Mouse (Mus musculus) Patski (cell line): Measurements from ENCODE around the gene Lsg1. TPM values are rescaled to one million over a fixed set of nuclear protein-coding genes. Genes with fewer than 3 reads are reported as not detected.

Source experiments
- ATAC-seq: fragments of 100-300 bp; one replicate; pipeline ENCODE4 v1.8.0; 2021
- CTCF ChIA-PET: fragments of 350-600 bp; sonication (Branson Sonifier 250); formaldehyde crosslinking; loops from one replicate; lab custom pipeline; 2022; ENCODE audit warnings: inconsistent platforms; lab: Charles Lee
- POLR2A ChIA-PET: fragments of 350-600 bp; sonication (Branson Sonifier 250); formaldehyde crosslinking; loops from one replicate; lab custom pipeline; 2022; ENCODE audit warnings: antibody characterized with exemption, inconsistent platforms; lab: Charles Lee
- DNase-seq: peaks from one replicate; pipeline ENCODE4 v3.0.0-alpha.2; 2011; ENCODE audit warnings: low read depth, low spot score
- H3K27me3 ChIP-seq: fragments of 371-371 bp; one replicate; pipeline ENCODE4 v1.5.1; 2021
- CTCF ChIP-seq: fragments of 100-300 bp; IDR thresholded peaks from one replicate; pipeline ENCODE4 v1.5.1; 2021
- in situ Hi-C: fragments of 300-500 bp; cut with MboI; formaldehyde crosslinking; loops from 3 replicates; pipeline ENCODE4 v1.11.1; 2018; ENCODE audit warnings: low pct_unique_long_range_greater_than_20kb, mixed read lengths
- polyA plus RNA-seq: library from polyadenylated mRNA; unstranded; gene quantifications from one replicate; pipeline ENCODE4 v1.2.3, GENCODE M21; 2021

The Lsg1 gene
- polyA plus RNA-seq, 1 experiment from 2014 or later = 47.8 TPM

- ChIA-PET CTCF (interaction anchor here (1.2 to 2.0 kb wide), 5 partner anchors 45 to 269 kb away, joined by 3 to 7 read pairs (median 5); no protein-coding TSS in a partner anchor), POLR2A (interaction anchor here (0.6 to 5.4 kb wide), 22 partner anchors 45 to 470 kb away, joined by 3 to 31 read pairs (median 4); no protein-coding TSS in a partner anchor)
- no peak for TF ChIP-seq CTCF
- DNase-seq (no peak), ATAC-seq (no peak)
- in situ Hi-C loops = no loop called here
- no peaks in the 10 kb centered on the region for H3K27me3 ChIP-seq
These were observed 13.8 kb upstream of the Lsg1 start for GRCm38 (mm10) chr16:30601046-30601832.

GRCm38 (mm10) chr16:30600431-30601045, 13.1 kb upstream of the Lsg1 start:
- ATAC-seq (no peak), DNase-seq (no peak)
- ChIA-PET POLR2A (interaction anchor here (0.5 to 5.4 kb wide), 26 partner anchors 42 to 499 kb away, joined by 3 to 31 read pairs (median 5); no protein-coding TSS in a partner anchor), CTCF (interaction anchor here (1.5 to 2.0 kb wide), 5 partner anchors 34 to 267 kb away, joined by 3 to 7 read pairs (median 5); no protein-coding TSS in a partner anchor)
- H3K27me3 ChIP-seq = no peaks in the 10 kb centered on the region
- in situ Hi-C loops = no loop called here
- TF ChIP-seq CTCF = no peak

- TF ChIP-seq CTCF = no peak
- H3K27me3 ChIP-seq = no peaks in the 10 kb centered on the region
- CTCF ChIA-PET = interaction anchor here (1.2 to 2.9 kb wide), 6 partner anchors 35 to 471 kb away, joined by 3 to 11 read pairs (median 6); no protein-coding TSS in a partner anchor
- DNase-seq (peak; percentile 86), ATAC-seq (peak; percentile 85)
- POLR2A ChIA-PET = interaction anchor here (0.5 to 5.4 kb wide), 25 partner anchors 47 to 470 kb away, joined by 3 to 31 read pairs (median 5); no protein-coding TSS in a partner anchor
- in situ Hi-C loops = loop anchor here (5.0 to 10.0 kb wide), 3 partner anchors 283 to 755 kb away; no protein-coding TSS in a partner anchor
These were observed 12.3 kb upstream of the Lsg1 start, which contains the start of gene Fam43a for GRCm38 (mm10) chr16:30599491-30600268. Gene Fam43a (plus strand): TSS chr16:30599723.

GRCm38 (mm10) chr16:30596959-30597681, 9.7 kb upstream of the Lsg1 start:
- TF ChIP-seq CTCF = no peak
- ATAC-seq (no peak), DNase-seq (peak; percentile 71)
- ChIA-PET CTCF (interaction anchor here (0.7 to 2.9 kb wide), 7 partner anchors 14 to 474 kb away, joined by 3 to 11 read pairs (median 4); no protein-coding TSS in a partner anchor), POLR2A (interaction anchor here (0.6 kb wide), 1 partner anchor 354 kb away, joined by 3 read pairs; no protein-coding TSS in a partner anchor)
- in situ Hi-C loops = loop anchor here (5.0 to 10.0 kb wide), 3 partner anchors 285 to 758 kb away; no protein-coding TSS in a partner anchor
- no peaks in the 10 kb centered on the region for H3K27me3 ChIP-seq

GRCm38 (mm10) chr16:30595835-30596557, 8.6 kb upstream of the Lsg1 start:
- in situ Hi-C loops = loop anchor here (5.0 to 10.0 kb wide), 3 partner anchors 286 to 759 kb away; no protein-coding TSS in a partner anchor
- no peaks in the 10 kb centered on the region for H3K27me3 ChIP-seq
- POLR2A ChIA-PET = interaction anchor here (0.6 kb wide), 1 partner anchor 226 kb away, joined by 6 read pairs; no protein-coding TSS in a partner anchor
- CTCF ChIA-PET = no interaction called here
- DNase-seq (no peak), ATAC-seq (no peak)
- no peak for TF ChIP-seq CTCF

GRCm38 (mm10) chr16:30595356-30595755, 8.0 kb upstream of the Lsg1 start:
- CTCF ChIA-PET = interaction anchor here (1.2 kb wide), 1 partner anchor 476 kb away, joined by 4 read pairs; no protein-coding TSS in a partner anchor
- no peak for TF ChIP-seq CTCF
- in situ Hi-C loops = loop anchor here (5.0 to 10.0 kb wide), 3 partner anchors 287 to 759 kb away; no protein-coding TSS in a partner anchor

GRCm38 (mm10) chr16:30591990-30592389, 4.6 kb upstream of the Lsg1 start:
- POLR2A ChIA-PET = interaction anchor here (0.7 kb wide), 1 partner anchor 185 kb away, joined by 4 read pairs; no protein-coding TSS in a partner anchor
- no peaks in the 10 kb centered on the region for H3K27me3 ChIP-seq
- in situ Hi-C loops = loop anchor here (5.0 to 10.0 kb wide), 2 partner anchors 480 to 763 kb away; no protein-coding TSS in a partner anchor
- CTCF ChIA-PET = interaction anchor here (1.7 kb wide), 1 partner anchor 383 kb away, joined by 7 read pairs; no protein-coding TSS in a partner anchor
- TF ChIP-seq CTCF = no peak
- DNase-seq = no peak
- no peak for ATAC-seq

More at GRCm38 (mm10) chr16:30595356-30595755, 8.0 kb upstream of the Lsg1 start:
- ATAC-seq (no peak), DNase-seq (no peak)
- H3K27me3 ChIP-seq = no peaks in the 10 kb centered on the region
- POLR2A ChIA-PET = interaction anchor here (0.6 kb wide), 1 partner anchor 462 kb away, joined by 5 read pairs; no protein-coding TSS in a partner anchor
